Mouse (Mus musculus): Measurements from ENCODE around the gene Bcl2l13. TPM values are rescaled to one million over a fixed set of nuclear protein-coding genes. Genes with fewer than 3 reads are reported as not detected.
A peak's percentile ranks its signal among the peaks of the same experiment; 100 is the strongest.
"Not testable (repeated sequence)": the region's sequence is repeated elsewhere in the genome, so short reads cannot be mapped to it uniquely, and the experiment has no call there.

The Bcl2l13 gene
- polyA plus RNA-seq, 1 experiment from 2014 or later: 14.0 TPM

- TF ChIP-seq EP300 (IDR thresholded peaks at IDR 0.05) (no peak), CTCF (IDR thresholded peaks at IDR 0.05) (no peak)
- no peak for ATAC-seq
- H3K27ac ChIP-seq (ENCODE audit: low read length): no peak overlapping the region
- H3K4me2 ChIP-seq (replicated peaks; ENCODE audit: low read depth, low read length): no peak overlapping the region
- no peaks in the 10 kb centered on the region for H3K9me3 ChIP-seq (ENCODE audit: low read length)
- H3K9ac ChIP-seq (replicated peaks; ENCODE audit: low read depth): no peak overlapping the region
- no peaks in the 10 kb centered on the region for H3K27me3 ChIP-seq (replicated peaks; ENCODE audit: insufficient read depth, low read length)
- H3K4me1 ChIP-seq (ENCODE audit: insufficient read depth, low read depth, low read length): no peaks in the 10 kb centered on the region
- H3K36me3 ChIP-seq (ENCODE audit: insufficient read depth, low read length): peaks cover 38% of the 10 kb centered on the region
- H3K4me3 ChIP-seq (ENCODE audit: low read depth, low read length): no peak overlapping the region
- WGBS: 71% methylated on average over 4 of the region's 4 CpGs
- DNase-seq (ENCODE audit: low spot score): no peak
Observed at GRCm38 (mm10) chr6:120807738-120808081, 28.3 kb upstream of the Bcl2l13 start.

GRCm38 (mm10) chr6:120811999-120812398 is 24.0 kb upstream of the Bcl2l13 start:
- not testable (repeated sequence) for H3K27ac ChIP-seq (ENCODE audit: low read length)

DNA sequence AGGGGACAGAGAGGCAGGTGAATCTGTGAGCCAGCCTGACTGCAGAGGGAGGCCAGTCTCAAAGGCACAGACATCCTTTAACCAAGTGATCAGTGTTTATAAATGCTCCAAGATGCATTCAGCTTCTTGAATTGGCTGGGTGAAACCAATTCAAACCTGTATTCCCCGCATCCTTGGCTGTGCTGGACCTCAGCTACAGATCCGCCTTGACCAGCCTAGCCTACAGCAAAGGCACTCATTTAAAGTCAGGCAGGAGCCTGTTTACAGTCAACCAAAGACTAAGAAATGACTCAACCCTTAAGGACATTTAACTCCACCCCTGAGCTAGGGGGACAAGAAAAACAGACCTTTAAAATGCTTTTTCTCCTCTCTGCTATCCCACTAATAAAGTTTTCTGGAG is 16.7 kb upstream of the Bcl2l13 start:
- H3K9me3 ChIP-seq (ENCODE audit: low read length): no peaks in the 10 kb centered on the region
- H3K27ac ChIP-seq (ENCODE audit: low read length): no peak overlapping the region
- H3K27me3 ChIP-seq (replicated peaks; ENCODE audit: insufficient read depth, low read length): no peaks in the 10 kb centered on the region
- WGBS: 88% methylated on average over 2 of the region's 2 CpGs
- ATAC-seq (no peak), DNase-seq (ENCODE audit: low spot score) (no peak)
- H3K9ac ChIP-seq (replicated peaks; ENCODE audit: low read depth): no peak overlapping the region
- H3K4me3 ChIP-seq (ENCODE audit: low read depth, low read length): no peak overlapping the region
- peaks cover 10% of the 10 kb centered on the region for H3K36me3 ChIP-seq (ENCODE audit: insufficient read depth, low read length)
- no peaks in the 10 kb centered on the region for H3K4me1 ChIP-seq (ENCODE audit: insufficient read depth, low read depth, low read length)
- no peak overlapping the region for H3K4me2 ChIP-seq (replicated peaks; ENCODE audit: low read depth, low read length)
- TF ChIP-seq CTCF (IDR thresholded peaks at IDR 0.05) (no peak), EP300 (IDR thresholded peaks at IDR 0.05) (no peak)

More at GRCm38 (mm10) chr6:120811999-120812398, 24.0 kb upstream of the Bcl2l13 start:
- not testable (repeated sequence) for DNase-seq (ENCODE audit: low spot score); H3K4me1 ChIP-seq (ENCODE audit: insufficient read depth, low read depth, low read length); H3K27me3 ChIP-seq (replicated peaks; ENCODE audit: insufficient read depth, low read length); H3K4me2 ChIP-seq (replicated peaks; ENCODE audit: low read depth, low read length); H3K9me3 ChIP-seq (ENCODE audit: low read length); H3K9ac ChIP-seq (replicated peaks; ENCODE audit: low read depth); H3K4me3 ChIP-seq (ENCODE audit: low read depth, low read length); ATAC-seq
- peaks cover 12% of the 10 kb centered on the region; the same call in 1 of the 2 replicates for H3K36me3 ChIP-seq (ENCODE audit: insufficient read depth, low read length)
- WGBS: 96% methylated on average over 6 of the region's 10 CpGs

- H3K36me3 ChIP-seq (ENCODE audit: insufficient read depth, low read length): peaks cover 10% of the 10 kb centered on the region
- no peaks in the 10 kb centered on the region for H3K4me1 ChIP-seq (ENCODE audit: insufficient read depth, low read depth, low read length)
- TF ChIP-seq CTCF (IDR thresholded peaks at IDR 0.05): no peak
- TF ChIP-seq EP300 (IDR thresholded peaks at IDR 0.05): no peak
- no peak overlapping the region for H3K4me2 ChIP-seq (replicated peaks; ENCODE audit: low read depth, low read length)
- 0 out of 2 replicates have a peak overlapping the region, but pooled peaks have one; percentile 0 for H3K4me3 ChIP-seq (ENCODE audit: low read depth, low read length)
- H3K27ac ChIP-seq (ENCODE audit: low read length): no peak overlapping the region
- H3K9ac ChIP-seq (replicated peaks; ENCODE audit: low read depth): no peak overlapping the region
- ATAC-seq: no peak
- DNase-seq (ENCODE audit: low spot score): peak; percentile 33
- WGBS: 84% methylated on average over 5 of the region's 5 CpGs
- H3K9me3 ChIP-seq (ENCODE audit: low read length): no peaks in the 10 kb centered on the region
- H3K27me3 ChIP-seq (replicated peaks; ENCODE audit: insufficient read depth, low read length): no peaks in the 10 kb centered on the region
Observed at GRCm38 (mm10) chr6:120820144-120820543, 15.9 kb upstream of the Bcl2l13 start.

DNA sequence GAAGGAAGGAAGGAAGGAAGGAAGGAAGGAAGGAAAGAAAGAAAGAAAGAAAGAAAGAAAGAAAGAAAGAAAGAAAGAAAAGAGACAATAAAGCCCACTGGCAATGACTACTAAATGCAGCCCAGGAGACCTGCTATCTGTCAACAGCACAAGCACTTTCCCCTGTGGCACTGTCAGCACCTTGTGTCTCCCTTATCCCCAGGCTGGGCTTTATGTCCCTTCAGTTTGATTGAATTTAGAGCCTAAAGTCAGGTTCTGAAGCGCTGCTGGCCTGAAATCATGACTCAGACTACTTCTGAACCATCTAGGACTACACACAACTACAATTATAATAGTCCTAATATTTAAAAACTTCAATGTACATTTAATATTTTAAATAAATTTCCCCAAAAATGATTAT is 15.1 kb upstream of the Bcl2l13 start:
- no peak for ATAC-seq
- no peak for TF ChIP-seq EP300 (IDR thresholded peaks at IDR 0.05)
- TF ChIP-seq CTCF (IDR thresholded peaks at IDR 0.05): no peak
- WGBS: 82% methylated on average over 1 of the region's 1 CpGs
- no peak for DNase-seq (ENCODE audit: low spot score)
- H3K9me3 ChIP-seq (ENCODE audit: low read length): no peaks in the 10 kb centered on the region
- no peak overlapping the region for H3K27ac ChIP-seq (ENCODE audit: low read length)
- H3K9ac ChIP-seq (replicated peaks; ENCODE audit: low read depth): no peak overlapping the region
- peaks cover 10% of the 10 kb centered on the region for H3K36me3 ChIP-seq (ENCODE audit: insufficient read depth, low read length)
- no peaks in the 10 kb centered on the region for H3K4me1 ChIP-seq (ENCODE audit: insufficient read depth, low read depth, low read length)
- H3K4me2 ChIP-seq (replicated peaks; ENCODE audit: low read depth, low read length): peak overlapping the region; percentile 65; the same call in 1 of the 2 replicates
- no peaks in the 10 kb centered on the region for H3K27me3 ChIP-seq (replicated peaks; ENCODE audit: insufficient read depth, low read length)
- 0 out of 2 replicates have a peak overlapping the region, but pooled peaks have one; percentile 1 for H3K4me3 ChIP-seq (ENCODE audit: low read depth, low read length)

- DNase-seq (ENCODE audit: low spot score) (no peak), ATAC-seq (no peak)
- Histone ChIP-seq H3K27me3 (replicated peaks; ENCODE audit: insufficient read depth, low read length) (no peaks in the 10 kb centered on the region), H3K27ac (ENCODE audit: low read length) (peak overlapping the region; percentile 97), H3K4me3 (ENCODE audit: low read depth, low read length) (peak overlapping the region; percentile 94), H3K36me3 (ENCODE audit: insufficient read depth, low read length) (peaks cover 10% of the 10 kb centered on the region), H3K4me1 (ENCODE audit: insufficient read depth, low read depth, low read length) (no peaks in the 10 kb centered on the region), H3K9ac (replicated peaks; ENCODE audit: low read depth) (peak overlapping the region; percentile 76), H3K4me2 (replicated peaks; ENCODE audit: low read depth, low read length) (peak overlapping the region; percentile 65), H3K9me3 (ENCODE audit: low read length) (no peaks in the 10 kb centered on the region)
- WGBS: 41% methylated on average over 5 of the region's 5 CpGs
- TF ChIP-seq EP300 (IDR thresholded peaks at IDR 0.05) (no peak), CTCF (IDR thresholded peaks at IDR 0.05) (no peak)
Observed at GRCm38 (mm10) chr6:120821715-120822114, 14.3 kb upstream of the Bcl2l13 start.
